Mouse (Mus musculus) limb, embryonic 12.5 days (tissue): ENCODE data around the gene Krt83. TPM values are rescaled to one million over a fixed set of nuclear protein-coding genes. Genes with fewer than 3 reads are reported as not detected.

ENCODE experiments used
- ATAC-seq: fragments of 200-750 bp; cut with Nextera tagmentation; 2 replicates; pipeline ENCODE4 v1.8.0; 2017; ENCODE audit warnings: low read depth, moderate TSS enrichment; ENCODE audit not compliant: insufficient number of reproducible peaks, insufficient read depth, low FRiP score, low TSS enrichment
- H3K27ac ChIP-seq: fragments of 300-500 bp; sonication (generic); 2 replicates; pipeline ENCODE4 v1.5.1; 2016; ENCODE audit warnings: mild to moderate bottlenecking, moderate library complexity
- H3K27me3 ChIP-seq: fragments of 300-500 bp; sonication (generic); 2 replicates; pipeline ENCODE4 v1.6.1; 2016; ENCODE audit warnings: mild to moderate bottlenecking, moderate library complexity
- H3K36me3 ChIP-seq: fragments of 300-500 bp; sonication (generic); 2 replicates; pipeline ENCODE4 v1.6.1; 2016; ENCODE audit warnings: mild to moderate bottlenecking, moderate library complexity
- H3K4me1 ChIP-seq: fragments of 300-500 bp; sonication (generic); replicated peaks from 2 replicates; pipeline ENCODE4 v1.6.1; 2016
- H3K4me2 ChIP-seq: fragments of 300-500 bp; sonication (generic); 2 replicates; pipeline ENCODE4 v1.6.1; 2016; ENCODE audit warnings: mild to moderate bottlenecking, moderate library complexity
- H3K4me3 ChIP-seq: fragments of 300-500 bp; sonication (generic); replicated peaks from 2 replicates; pipeline ENCODE4 v1.5.1; 2016; ENCODE audit warnings: mild to moderate bottlenecking
- H3K9ac ChIP-seq: fragments of 300-500 bp; sonication (generic); replicated peaks from 2 replicates; pipeline ENCODE4 v1.6.1; 2016; ENCODE audit warnings: mild to moderate bottlenecking, moderate library complexity
- H3K9me3 ChIP-seq: fragments of 300-500 bp; sonication (generic); 2 replicates; pipeline ENCODE4 v1.6.1; 2016; ENCODE audit warnings: mild to moderate bottlenecking, moderate library complexity
- WGBS: fragments of 180-500 bp; shearing (Covaris S2); methylation state at CpG from one replicate; pipeline ENCODE4 v1.1.7; 2016; 5-methylcytosine and 5-hydroxymethylcytosine counted together
- polyA plus RNA-seq: library from polyadenylated mRNA; unstranded; fragments of >200 nt; fragmentation: Nextera tagmentation; extraction: Ambion mirVana; gene quantifications from 2 replicates; pipeline ENCODE4 v1.2.1, GENCODE M21; 2016

The Krt83 gene
- polyA plus RNA-seq, 1 experiment from 2014 or later = not detected

GRCm38 (mm10) chr15:101472952-101473528 lies 18.3 kb downstream of the Krt83 start, which contains the start of gene Krt86:
Gene Krt86 (plus strand): TSS chr15:101473478.
- Histone ChIP-seq H3K27ac (no peak within 1 kb of the TSS), H3K27me3 (peaks cover 2% of the 10 kb centered on the region), H3K9ac (no peak within 1 kb of the TSS), H3K9me3 (no peaks in the 10 kb centered on the region), H3K4me2 (no peak within 1 kb of the TSS), H3K4me3 (no peak within 1 kb of the TSS), H3K4me1 (no peaks in the 10 kb centered on the region; the same call in 1 of the 2 replicates), H3K36me3 (no peaks in the 10 kb centered on the region)
- ATAC-seq = no peak
- 17% methylated on average over 10 of the region's 10 CpGs for WGBS

GRCm38 (mm10) chr15:101469093-101469492 lies 22.2 kb downstream of the Krt83 start:
- Histone ChIP-seq H3K4me2 (no peak overlapping the region), H3K27me3 (no peaks in the 10 kb centered on the region), H3K27ac (no peak overlapping the region), H3K9ac (no peak overlapping the region), H3K4me1 (no peaks in the 10 kb centered on the region; the same call in 1 of the 2 replicates), H3K9me3 (no peaks in the 10 kb centered on the region), H3K4me3 (no peak overlapping the region), H3K36me3 (no peaks in the 10 kb centered on the region)
- WGBS = 86% methylated on average over 4 of the region's 4 CpGs
- ATAC-seq = no peak

GRCm38 (mm10) chr15:101463651-101464050 lies 27.7 kb downstream of the Krt83 start, which contains the start of gene Krt81:
Gene Krt81 (minus strand): TSS chr15:101463751.
- H3K9ac ChIP-seq = no peak within 1 kb of the TSS
- no peaks in the 10 kb centered on the region for H3K4me1 ChIP-seq
- 75% methylated on average over 13 of the region's 13 CpGs for WGBS
- no peak for ATAC-seq
- no peaks in the 10 kb centered on the region for H3K36me3 ChIP-seq
- H3K27me3 ChIP-seq = peaks cover 6% of the 10 kb centered on the region; the same call in 1 of the 2 replicates
- H3K27ac ChIP-seq = no peak within 1 kb of the TSS
- no peak within 1 kb of the TSS for H3K4me2 ChIP-seq
- no peaks in the 10 kb centered on the region for H3K9me3 ChIP-seq
- H3K4me3 ChIP-seq = no peak within 1 kb of the TSS

- 76% methylated on average over 14 of the region's 14 CpGs for WGBS
Measured at GRCm38 (mm10) chr15:101459283-101459682, 32.0 kb downstream of the Krt83 start.

DNA sequence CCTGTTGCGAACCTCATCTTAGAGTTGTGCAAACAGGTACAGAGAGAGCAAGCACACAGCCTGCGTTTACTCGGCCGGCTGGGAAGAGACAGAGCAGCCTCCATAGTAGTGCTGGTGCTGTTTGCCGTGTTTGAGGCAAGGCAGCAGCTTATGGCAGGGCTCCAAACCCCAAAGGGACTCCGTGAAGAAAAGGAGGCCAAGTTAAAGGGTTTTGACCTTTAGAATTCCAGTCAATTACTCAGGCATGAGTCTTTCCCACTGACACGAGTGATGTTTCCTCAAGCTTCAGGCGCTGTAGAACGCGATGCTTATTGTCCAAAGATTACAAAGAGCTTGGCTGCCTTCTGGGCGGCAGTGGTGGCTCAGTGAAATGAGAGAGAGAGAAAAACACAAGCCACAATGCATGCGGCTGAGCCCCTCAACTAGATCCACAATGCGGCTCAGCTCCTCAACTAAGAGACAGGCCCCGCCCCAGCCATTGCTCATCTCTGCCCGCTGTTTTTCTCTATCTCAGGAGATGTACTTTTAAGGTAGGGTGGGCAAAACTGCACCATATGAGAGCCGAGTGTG lies 32.9 kb downstream of the Krt83 start:
- no peak overlapping the region for H3K27ac ChIP-seq
- H3K4me1 ChIP-seq = no peaks in the 10 kb centered on the region
- peaks cover under 1% of the 10 kb centered on the region; the same call in 1 of the 2 replicates for H3K27me3 ChIP-seq
- H3K4me2 ChIP-seq = no peak overlapping the region
- no peak overlapping the region for H3K4me3 ChIP-seq
- H3K9me3 ChIP-seq = peaks cover 3% of the 10 kb centered on the region
- H3K9ac ChIP-seq = no peak overlapping the region
- no peak for ATAC-seq
- 80% methylated on average over 16 of the region's 16 CpGs for whole genome bisulfite sequencing
- no peaks in the 10 kb centered on the region for H3K36me3 ChIP-seq

More at GRCm38 (mm10) chr15:101459283-101459682, 32.0 kb downstream of the Krt83 start:
- Histone ChIP-seq H3K27ac (no peak overlapping the region), H3K4me2 (no peak overlapping the region), H3K36me3 (no peaks in the 10 kb centered on the region), H3K27me3 (peaks cover 6% of the 10 kb centered on the region; the same call in 1 of the 2 replicates), H3K9me3 (peaks cover 3% of the 10 kb centered on the region), H3K4me3 (no peak overlapping the region), H3K9ac (no peak overlapping the region), H3K4me1 (no peaks in the 10 kb centered on the region)
- ATAC-seq = no peak

- WGBS = 87% methylated on average over 6 of the region's 6 CpGs
- H3K4me2 ChIP-seq = no peak overlapping the region
- H3K27me3 ChIP-seq = 0 out of 2 replicates have a peak, but pooled peaks cover 4% of the 10 kb centered on the region
- no peak overlapping the region for H3K27ac ChIP-seq
- peaks cover 3% of the 10 kb centered on the region for H3K9me3 ChIP-seq
- no peak overlapping the region for H3K4me3 ChIP-seq
- no peak for ATAC-seq
- no peak overlapping the region for H3K9ac ChIP-seq
- no peaks in the 10 kb centered on the region; the same call in 1 of the 2 replicates for H3K4me1 ChIP-seq
- no peaks in the 10 kb centered on the region for H3K36me3 ChIP-seq
Measured at GRCm38 (mm10) chr15:101455891-101456290, 35.4 kb downstream of the Krt83 start.

DNA sequence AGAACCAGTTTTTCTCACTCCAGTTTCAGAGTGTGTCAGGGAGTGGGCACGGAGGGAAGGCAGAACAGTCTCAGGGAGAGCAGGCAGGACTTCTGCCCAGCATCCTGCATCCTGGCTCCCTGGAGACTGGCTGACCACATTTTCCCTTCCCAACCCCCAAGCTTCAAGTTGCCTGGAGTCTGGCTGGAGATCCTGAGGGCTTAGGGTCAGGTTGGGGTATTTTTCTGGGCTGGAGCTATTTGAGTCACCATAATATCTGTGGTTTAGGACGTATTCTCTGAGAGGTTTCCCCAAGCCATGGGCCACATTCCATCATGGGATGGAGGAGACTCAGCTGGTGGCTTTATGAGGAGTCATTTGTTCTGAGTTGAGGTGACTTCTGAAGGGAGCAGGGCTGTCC lies 36.0 kb downstream of the Krt83 start:
- WGBS = 81% methylated on average over 2 of the region's 2 CpGs
- H3K4me1 ChIP-seq = no peaks in the 10 kb centered on the region; the same call in 1 of the 2 replicates
- ATAC-seq = no peak
- peaks cover 3% of the 10 kb centered on the region for H3K9me3 ChIP-seq
- no peaks in the 10 kb centered on the region for H3K36me3 ChIP-seq
- no peak overlapping the region for H3K4me3 ChIP-seq
- H3K9ac ChIP-seq = no peak overlapping the region
- no peak overlapping the region for H3K4me2 ChIP-seq
- H3K27me3 ChIP-seq = 0 out of 2 replicates have a peak, but pooled peaks cover 4% of the 10 kb centered on the region
- H3K27ac ChIP-seq = no peak overlapping the region

- no peak overlapping the region for H3K4me3 ChIP-seq
- H3K4me1 ChIP-seq = no peaks in the 10 kb centered on the region; the same call in 1 of the 2 replicates
- H3K27me3 ChIP-seq = 0 out of 2 replicates have a peak, but pooled peaks cover 4% of the 10 kb centered on the region
- no peak overlapping the region for H3K27ac ChIP-seq
- H3K9me3 ChIP-seq = peaks cover 3% of the 10 kb centered on the region
- no peaks in the 10 kb centered on the region for H3K36me3 ChIP-seq
- ATAC-seq = no peak
- WGBS = 85% methylated on average over 8 of the region's 8 CpGs
- H3K4me2 ChIP-seq = no peak overlapping the region
- H3K9ac ChIP-seq = no peak overlapping the region
Measured at GRCm38 (mm10) chr15:101454774-101455173, 36.5 kb downstream of the Krt83 start.

- H3K36me3 ChIP-seq = no peaks in the 10 kb centered on the region
- H3K4me1 ChIP-seq = no peaks in the 10 kb centered on the region; the same call in 1 of the 2 replicates
- H3K27ac ChIP-seq = no peak overlapping the region
- no peak overlapping the region for H3K4me2 ChIP-seq
- WGBS = 4% methylated on average over 13 of the region's 13 CpGs
- H3K4me3 ChIP-seq = no peak overlapping the region
- H3K9ac ChIP-seq = no peak overlapping the region
- ATAC-seq = no peak
- H3K9me3 ChIP-seq = peaks cover 3% of the 10 kb centered on the region
- 0 out of 2 replicates have a peak, but pooled peaks cover 4% of the 10 kb centered on the region for H3K27me3 ChIP-seq
Measured at GRCm38 (mm10) chr15:101453093-101453736, 38.1 kb downstream of the Krt83 start.

DNA sequence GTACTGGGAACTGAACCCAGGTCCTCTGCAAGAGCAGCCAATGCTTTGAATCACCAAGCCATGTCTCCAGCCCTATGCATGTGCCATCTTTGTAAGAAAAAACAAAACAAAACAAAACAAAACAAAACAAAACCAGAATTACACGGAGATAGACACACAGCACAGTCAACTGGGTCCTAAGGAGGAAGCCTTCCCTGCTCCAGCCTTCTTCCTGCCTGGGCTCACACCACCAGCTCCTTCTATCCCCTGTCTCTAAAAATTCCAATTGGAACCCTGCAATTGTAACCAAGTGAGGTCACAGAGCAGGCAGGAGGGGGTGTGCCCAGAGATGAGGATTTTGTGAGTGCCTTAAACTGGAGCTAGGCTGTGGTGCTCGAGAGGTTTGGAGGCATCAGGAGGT lies 43.9 kb downstream of the Krt83 start, which contains the start of gene Krt88:
Gene Krt88, plus strand, starts transcription at position 301 of the 400 bp plus-strand sequence.
- Histone ChIP-seq H3K9me3 (no peaks in the 10 kb centered on the region), H3K4me1 (no peaks in the 10 kb centered on the region), H3K36me3 (no peaks in the 10 kb centered on the region), H3K27me3 (no peaks in the 10 kb centered on the region), H3K27ac (no peak within 1 kb of the TSS), H3K4me2 (no peak within 1 kb of the TSS), H3K4me3 (no peak within 1 kb of the TSS), H3K9ac (no peak within 1 kb of the TSS)
- ATAC-seq = no peak
- 76% methylated on average over 2 of the region's 2 CpGs for WGBS

DNA sequence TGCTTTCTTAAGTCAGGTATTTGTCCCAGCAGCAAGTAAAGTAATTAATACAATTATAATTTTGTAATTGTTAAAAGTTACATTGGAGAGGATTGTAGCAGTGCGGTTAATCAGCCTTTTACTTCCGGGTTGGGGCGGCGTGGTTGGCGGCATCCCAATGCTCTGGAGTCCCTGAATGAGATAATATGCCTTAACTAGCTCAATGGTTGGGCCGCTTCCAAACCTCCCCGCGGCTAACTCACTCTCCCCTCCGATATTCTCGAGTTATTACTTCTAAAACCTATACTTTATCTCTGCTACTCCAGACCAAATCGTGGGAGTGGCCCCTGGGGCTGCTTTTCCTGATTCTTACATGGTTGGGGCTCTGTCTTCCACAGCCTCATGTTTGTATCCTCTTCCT lies 44.7 kb downstream of the Krt83 start:
- no peak for ATAC-seq
- no peaks in the 10 kb centered on the region for H3K36me3 ChIP-seq
- H3K27me3 ChIP-seq = no peaks in the 10 kb centered on the region
- no peak overlapping the region for H3K4me2 ChIP-seq
- H3K27ac ChIP-seq = no peak overlapping the region
- H3K9ac ChIP-seq = no peak overlapping the region
- H3K4me1 ChIP-seq = no peaks in the 10 kb centered on the region
- H3K4me3 ChIP-seq = no peak overlapping the region
- no peaks in the 10 kb centered on the region for H3K9me3 ChIP-seq
- 74% methylated on average over 11 of the region's 11 CpGs for WGBS
